Mouse (Mus musculus) left cerebral cortex, adult 11 months (tissue): ENCODE data around the gene Krtcap2.

Source experiments
- DNase-seq: peaks from one replicate; pipeline ENCODE4 v3.0.0; 2022; ENCODE audit warnings: low spot score

The Krtcap2 gene

DNA sequence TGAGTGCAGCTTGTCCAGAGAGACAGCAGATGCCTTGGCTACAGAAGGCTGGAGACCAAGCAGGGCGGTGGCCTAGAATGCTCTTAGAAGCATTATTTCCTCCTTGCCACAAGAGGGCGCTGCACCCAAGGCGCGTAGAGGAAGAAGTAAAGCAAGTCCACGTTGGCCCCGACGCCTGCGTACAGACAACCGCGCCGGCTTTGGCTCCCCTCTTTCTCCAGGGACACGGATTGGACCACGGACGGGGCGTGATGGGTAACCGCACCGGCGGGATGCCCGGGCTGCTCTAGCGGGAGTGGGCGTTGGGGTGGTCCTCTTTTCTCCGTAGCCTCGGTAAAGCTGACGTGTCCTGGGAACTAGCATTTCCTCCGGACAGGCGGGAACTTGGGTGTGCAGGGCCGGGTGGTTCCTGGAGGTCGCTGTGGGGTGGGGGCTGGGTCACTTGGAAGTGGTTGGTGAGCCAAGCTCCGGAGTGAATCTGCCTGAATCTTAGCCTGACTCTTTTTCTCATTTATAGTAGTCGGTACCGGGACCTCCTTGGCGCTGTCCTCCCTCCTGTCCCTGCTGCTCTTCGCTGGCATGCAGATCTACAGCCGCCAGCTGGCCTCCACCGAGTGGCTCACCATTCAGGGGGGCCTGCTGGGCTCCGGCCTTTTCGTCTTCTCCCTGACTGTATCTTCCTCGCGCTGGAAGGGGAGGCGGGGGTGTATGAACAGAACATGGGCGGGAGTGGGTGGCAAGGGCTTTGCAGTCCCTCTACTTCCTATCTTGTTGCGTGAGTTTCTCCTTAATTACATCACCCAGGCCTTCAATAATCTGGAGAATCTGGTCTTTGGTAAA, 715 bp downstream of the Krtcap2 start, which contains the start of gene Trim46:
TSS of gene Trim46 (minus strand) at position 49 of the 840 bp plus-strand sequence.
- DNase-seq, result peak; percentile 87

DNA sequence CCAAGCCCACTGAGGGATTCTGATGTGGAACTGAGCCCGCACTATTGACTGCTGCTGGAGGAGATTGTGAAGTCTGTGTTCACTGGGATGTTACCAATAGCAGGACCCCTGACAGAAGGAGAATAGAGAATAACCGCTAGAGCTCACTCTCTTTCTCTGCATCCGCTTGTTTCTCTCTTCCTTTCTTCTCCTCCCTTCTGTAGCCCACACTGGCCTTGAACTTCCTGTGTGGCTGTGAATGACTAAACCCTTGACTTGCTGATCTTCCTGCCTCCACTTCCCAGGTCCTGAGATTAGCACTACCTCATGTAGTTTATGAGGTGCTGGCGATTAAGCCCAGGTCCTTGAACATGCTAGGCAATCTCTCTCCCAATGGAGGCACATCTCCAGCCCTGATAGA, 1.7 kb downstream of the Krtcap2 start:
- DNase-seq, result no peak

DNA sequence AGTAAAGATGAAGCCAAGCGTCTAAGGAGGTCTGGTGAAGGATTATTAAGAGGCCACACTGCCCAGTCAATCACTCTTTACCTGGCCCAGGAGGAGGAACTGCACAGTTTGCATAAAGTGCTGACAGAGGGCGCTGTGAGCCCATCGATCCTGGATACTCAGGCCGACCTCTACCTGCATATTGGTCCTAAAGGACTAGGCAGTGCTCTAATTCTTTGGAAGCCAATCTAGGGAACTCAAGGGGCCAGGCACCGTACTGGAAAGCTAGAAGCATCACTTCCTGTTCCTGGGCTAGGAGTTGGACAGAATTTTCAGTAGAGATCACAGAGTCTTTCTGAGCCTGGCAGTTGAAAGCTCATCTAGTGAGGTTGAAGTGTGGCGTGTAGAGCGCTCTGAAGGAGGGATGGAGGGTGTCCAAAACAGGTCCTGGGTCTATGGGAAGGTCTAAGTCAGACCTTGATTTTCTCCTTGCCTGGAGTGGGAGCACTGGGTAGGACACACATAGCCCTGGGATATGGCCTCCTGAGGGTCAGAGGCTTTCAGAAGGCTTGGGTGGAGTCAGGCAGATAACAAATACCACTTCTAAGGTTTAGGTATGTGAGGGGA, 4.8 kb downstream of the Krtcap2 start:
- no peak for DNase-seq

DNA sequence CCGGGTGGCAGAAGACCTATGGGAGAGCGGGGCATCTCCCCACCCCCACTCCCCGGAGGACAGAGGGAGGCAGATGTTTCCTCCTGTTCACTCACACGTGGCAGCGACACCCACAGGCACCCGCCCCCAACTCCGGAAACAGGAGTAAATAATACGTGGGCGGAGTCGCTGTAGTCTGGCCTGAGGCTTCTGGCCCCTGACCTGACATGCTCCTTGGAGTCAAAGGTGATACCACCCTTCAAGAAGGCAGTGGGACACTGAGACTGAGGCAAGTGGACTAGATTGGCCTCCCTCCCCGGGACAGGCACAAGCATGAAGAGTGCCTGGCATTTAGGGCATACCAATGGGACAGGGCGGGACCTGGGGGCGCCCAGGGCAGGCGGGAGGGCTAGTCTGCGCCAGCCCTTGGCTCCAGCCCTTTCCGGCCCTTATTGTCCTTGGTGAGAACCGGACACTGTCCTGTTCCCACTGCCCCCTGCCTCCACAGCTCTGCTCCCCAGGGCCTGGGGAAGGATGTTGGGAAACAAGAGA, 5.7 kb downstream of the Krtcap2 start:
- no peak for DNase-seq

DNA sequence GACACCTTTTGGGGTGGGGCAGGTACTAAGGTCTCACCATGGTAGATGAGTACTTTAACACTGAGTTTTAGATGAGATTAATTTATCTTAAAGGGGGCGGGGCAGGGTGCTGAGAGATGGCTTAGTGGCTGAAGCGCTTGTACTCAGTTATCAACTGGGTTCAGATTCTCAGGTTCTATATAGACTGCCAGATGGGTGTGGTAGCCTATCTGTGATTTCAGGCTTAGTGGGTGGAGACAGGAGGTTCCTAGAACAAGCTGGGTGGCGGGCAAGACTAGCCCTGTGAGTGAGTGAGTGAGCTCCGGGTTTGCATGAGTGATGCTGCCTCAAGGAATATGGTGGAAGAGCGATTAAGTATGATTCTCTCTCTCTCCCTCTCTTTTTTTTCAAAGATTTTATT, 9.2 kb downstream of the Krtcap2 start:
- no peak for DNase-seq

DNA sequence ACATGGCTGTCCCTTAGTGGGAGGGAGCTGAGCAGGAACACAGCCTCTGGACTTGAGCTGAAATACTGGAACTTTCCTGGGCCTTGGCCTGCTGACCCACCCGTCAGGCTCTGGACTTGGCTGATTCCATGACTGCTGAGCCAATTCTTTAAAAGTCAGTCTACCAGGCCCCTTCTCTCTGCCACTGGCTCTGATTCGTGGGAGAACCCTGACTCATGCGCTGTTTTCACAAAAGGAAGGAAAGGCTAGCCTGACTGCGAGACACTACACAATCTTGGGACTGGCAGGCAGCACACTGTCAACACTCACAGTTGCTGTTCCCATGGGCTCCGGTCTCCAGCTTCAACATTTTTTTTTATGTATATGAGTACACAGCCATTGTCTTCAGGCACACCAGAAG, 10.4 kb downstream of the Krtcap2 start:
- DNase-seq, result no peak

DNA sequence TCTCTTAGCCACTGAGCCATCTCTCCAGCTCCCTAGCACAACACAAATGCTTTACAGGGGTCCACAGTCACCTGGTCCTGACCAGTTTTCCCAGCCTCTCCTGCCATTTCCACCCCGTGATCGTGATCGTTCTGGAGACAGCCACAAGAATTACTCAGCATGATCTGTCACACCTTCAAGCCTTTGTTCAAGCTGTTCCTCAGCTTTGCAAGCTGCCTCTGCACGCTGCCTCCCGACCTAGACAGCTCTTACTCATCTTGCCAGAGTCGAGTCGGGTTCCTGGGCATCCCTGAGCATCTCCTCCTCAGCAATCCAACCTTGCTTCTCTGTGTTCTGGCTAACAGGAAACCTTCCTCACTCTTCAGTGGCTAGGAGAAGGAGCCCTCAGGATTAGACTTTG, 13.3 kb downstream of the Krtcap2 start, which contains the start of gene Dpm3:
TSS of gene Dpm3 (plus strand) at position 283 of the 400 bp plus-strand sequence.
- no peak for DNase-seq

DNA sequence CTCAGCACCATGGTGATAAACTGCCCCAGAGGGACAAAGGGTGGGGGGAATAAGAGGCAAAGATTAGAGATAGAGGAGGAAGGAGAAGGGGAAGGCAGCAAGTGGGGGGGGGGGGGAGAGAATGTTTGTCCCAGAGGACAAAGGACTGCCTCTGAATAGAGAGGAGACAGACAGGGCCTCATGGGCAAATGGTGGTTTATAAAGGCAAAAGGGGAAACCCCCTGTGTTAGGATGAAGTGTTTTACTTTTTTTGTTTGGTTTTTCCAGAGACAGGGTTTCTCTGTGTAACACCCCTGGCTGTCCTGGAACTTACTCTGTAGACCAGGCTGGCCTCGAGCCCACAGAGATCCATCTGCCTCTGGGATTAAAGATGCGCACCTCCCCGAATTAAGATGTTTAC, 14.4 kb downstream of the Krtcap2 start:
- DNase-seq, result no peak

DNA sequence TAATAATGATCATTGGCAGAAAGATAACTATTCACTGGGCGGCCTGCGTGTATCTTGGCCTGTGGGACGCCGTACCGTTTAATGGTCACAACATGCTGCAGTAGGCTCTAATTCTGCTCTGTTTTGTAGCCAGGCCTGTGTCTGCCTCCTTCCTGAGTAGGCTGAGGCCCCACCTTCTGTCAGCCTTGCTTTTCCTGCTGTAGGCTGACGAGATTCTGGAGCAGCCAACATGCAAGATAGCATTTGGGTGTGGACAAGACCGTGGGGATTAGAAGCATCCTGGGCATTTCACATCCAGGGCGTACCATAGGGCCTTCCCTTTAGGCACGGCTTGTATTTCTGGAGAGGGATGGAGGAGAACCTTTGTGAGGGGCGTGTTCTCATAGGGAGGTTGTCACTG, 16.7 kb downstream of the Krtcap2 start:
- no peak for DNase-seq

DNA sequence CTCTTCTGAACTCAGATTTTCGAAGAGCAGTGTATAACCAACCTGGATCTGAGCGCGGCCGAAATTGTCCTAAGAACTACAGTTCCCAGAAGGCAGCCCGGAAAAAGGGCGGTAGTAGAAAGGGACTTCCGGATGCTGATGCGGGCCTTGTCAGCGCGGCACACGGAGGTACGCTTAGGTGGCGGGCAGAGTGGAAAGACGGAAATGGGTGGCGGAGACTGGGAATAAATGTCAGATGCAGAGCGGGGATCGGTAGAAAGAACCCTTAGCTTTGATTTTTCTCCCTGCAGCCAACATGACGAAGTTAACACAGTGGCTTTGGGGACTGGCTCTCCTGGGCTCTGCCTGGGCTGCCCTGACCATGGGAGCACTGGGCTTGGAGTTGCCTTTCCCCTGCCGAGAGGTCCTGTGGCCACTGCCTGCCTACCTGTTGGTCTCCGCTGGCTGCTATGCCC, 20.7 kb downstream of the Krtcap2 start:
- DNase-seq, result no peak

DNA sequence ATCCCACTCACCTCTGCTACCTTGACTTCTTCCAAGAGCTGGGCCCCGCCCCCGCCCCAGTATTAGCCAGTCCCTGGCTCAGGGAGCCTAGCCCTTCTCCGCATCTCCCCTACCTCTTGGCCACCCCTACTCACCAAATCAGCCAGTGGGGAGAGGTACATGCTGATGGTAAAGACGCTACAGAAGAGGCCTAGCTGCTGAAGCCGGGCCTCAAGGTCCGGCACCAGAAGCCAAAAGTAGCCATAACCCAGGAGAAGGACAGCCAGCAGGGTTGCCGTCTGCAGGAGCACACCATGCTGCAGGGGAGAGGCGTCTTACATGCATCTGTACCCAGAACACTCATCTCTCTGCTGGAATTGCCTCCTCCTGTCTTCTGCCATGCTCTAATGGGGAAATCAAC, 23.1 kb downstream of the Krtcap2 start:
- no peak for DNase-seq

DNA sequence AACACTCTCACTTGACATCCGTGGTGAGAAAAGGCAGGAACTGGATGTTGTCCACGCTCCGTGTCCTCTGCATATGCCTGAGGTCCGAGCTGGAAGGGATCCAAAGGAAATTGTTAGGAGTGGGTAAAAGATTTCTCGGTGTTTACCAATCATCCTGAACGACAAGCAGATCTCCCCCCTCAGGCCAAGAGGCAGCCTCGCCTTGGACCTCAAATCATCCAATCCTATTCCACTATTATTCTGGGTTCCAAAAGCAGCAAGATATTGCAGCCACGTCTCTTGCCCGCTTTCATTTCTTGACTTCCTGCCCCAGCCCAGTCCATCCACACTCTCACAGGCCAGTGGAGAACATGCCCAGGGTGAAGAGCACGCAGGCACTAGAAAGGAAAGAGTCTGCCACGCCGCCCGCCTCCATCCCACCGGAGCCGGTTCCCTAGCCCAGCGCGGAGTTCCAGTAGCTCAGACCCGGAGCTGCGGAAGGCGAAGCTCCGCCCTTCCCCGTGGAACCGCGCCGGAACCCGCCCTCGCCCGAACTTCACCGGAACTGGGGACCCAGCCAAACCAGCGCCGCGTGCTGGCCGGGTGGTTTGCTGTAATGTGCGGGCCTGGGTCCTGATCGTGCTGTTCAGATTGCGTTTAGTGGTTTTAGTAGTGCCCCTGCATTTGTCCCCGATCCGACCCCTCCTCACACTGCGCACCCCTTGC, 24.4 kb downstream of the Krtcap2 start, which contains the start of gene Slc50a1:
TSS of gene Slc50a1 (minus strand) at position 520 of the 705 bp plus-strand sequence.
- no peak for DNase-seq

DNA sequence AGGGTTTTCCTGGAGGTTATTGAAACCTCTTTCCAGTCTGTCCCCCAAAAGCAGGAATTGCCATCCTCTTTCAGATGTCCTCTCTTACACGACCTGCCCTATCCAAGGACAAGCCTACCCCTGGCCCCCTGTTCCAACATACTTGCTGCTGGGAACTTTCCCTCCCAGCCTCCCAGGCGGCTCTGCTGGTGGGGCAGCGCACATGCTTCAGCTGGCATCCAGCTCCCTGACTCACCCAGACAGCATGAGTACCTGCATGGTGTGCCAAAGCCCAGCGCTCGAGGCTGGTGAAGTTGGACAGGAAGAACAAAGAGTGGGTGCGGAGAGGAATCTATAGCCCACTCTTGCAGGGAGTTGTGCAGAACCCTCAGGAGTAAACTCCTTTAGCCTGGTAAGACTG, 25.1 kb downstream of the Krtcap2 start:
- no peak for DNase-seq

DNA sequence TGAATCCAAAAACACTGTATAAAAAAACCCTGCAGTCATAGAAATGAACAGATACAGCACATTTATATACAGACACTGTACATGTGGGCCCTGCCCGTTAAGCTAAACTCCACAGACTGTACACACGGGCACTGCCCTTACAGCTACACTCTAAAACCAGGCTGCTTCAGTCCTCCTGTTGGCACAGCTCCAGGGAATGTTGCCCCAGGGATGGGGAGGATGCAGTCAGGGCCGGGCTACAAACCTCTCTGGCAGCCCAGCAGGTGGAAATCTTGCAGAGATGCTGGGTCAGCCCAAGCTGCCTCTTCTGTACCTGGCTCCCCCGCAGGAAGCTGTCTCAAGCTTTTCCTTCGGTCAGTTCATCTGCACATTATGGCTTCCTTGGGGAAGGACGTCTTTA, 26.0 kb downstream of the Krtcap2 start:
- DNase-seq, result no peak

DNA sequence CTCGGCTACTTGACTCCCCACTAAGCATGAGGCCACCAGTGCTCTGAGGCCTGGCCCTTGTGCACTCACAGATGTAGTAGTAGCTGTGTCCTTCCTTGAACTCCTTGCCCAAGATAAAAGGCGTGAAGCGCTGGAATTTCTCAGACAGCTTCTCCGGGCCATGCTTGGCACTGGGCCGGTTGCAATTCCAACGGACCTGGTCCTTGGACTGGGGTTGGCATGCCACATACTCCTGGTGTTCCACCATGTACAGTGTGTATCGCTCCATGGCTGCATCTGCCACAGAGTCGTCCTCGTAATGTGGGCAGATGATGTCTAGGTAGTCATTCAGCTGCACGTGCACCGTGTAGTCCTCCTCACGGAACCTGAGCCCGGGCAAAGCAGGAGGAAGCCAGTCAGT, 30.3 kb downstream of the Krtcap2 start:
- DNase-seq, result no peak

DNA sequence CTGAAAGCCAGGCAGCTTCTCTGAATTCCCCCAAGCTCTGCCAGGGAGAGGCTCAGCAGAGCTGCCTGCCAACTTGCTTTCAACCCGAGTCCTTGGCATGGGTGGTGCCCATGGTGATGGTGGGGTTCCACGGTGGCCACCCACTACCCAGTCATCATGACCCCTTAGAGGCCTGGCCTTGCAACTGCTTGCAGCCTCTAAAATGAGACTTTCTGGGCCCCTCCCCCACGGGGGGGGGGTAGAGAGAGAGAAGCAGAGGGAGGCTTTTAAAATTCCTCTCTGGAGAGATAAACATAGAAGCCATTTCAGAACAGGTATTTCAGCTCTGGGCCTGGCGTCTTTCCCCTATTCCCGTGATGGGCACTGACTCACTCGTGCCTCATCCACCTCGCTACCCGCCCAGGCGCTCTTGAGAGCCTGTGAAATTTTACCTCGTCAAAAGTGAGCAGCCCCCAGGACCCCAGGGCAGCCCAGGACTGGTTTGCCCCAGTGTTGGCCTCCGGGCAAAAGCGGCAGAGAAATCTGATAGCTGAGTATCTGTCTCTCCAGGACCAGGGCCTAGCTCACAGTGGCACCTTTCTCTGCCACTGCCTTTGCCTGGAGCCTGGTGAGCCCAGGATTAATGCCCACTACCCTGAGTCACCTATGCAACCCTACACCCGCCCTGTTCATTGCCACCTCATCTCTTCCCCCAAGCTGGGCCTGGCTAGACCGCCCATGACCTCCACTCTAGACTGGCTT, 31.7 kb downstream of the Krtcap2 start:
- no peak for DNase-seq

DNA sequence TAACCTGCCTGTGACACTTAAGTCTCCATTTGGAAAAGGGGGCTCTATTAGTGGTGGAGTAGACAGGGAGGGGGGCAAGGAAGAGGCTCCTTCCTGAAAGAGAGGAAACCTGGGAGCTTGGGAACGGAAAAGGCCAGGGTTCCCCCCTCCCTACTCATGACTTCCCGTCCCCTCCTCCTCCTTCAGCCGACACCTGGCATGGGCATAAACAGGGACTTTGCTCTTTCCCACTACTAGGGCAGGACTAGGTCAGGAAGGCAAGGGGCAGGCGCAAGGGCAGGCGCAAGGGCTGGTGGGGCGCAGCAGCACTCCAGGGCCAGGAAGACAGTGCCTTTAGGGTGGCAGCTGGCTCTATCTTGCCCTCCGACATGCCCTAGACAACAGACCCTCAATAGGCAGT, 32.3 kb downstream of the Krtcap2 start:
- no peak for DNase-seq

DNA sequence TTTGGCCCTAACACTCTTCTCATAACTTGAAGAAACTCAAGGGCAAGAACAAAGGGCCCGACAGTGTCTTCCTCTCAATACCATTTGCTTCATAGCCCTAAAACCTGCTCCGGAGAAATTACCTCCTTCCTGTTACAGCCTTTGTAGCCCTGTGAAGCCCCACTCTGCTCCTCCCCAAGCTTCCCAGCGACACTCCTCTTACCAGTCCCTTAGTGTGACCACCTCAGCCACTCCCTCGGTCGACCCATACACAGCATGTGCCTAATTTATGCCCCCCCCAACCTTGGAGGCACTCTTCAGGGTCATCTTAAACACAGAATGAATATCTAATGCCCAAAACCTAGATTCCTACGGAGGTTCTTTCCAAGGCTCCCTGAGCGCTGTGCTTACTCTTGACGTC, 32.9 kb downstream of the Krtcap2 start:
- no peak for DNase-seq

DNA sequence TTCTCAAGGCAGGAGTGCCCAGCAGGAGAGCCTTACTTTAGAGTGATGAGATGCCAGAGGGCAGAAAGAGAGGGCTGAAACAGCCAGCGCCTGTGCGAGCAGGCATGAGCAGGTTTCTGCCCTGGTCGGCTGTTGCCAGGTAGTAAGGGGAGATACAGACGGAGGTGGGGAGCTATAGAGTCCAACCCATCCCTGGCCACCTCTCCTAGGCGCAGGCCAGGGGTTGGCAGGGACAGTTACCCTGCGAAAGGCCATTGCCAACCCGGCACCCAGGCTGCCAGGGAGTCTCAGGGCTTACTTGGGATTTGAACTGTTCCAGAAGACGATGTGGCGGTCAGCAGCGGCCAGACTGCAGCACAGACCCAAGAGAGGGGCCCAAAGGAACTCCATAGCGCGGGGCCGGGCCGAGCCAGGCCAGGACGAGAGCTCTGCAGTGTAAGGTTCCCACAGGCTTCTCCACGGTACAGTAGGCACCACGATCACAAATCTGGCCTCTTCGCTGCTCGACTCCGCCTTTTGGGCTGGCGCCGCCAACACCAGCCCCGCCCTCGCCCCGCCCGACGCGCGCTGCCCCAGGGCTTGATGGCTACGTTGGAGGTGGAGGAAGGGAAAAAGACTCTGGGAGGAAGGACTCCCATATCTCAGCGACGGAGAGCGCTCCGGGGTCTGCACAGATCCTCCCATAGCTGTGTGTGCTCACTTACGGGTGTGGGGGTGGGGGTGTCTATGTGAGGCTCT, 33.6 kb downstream of the Krtcap2 start:
- DNase-seq, result no peak

DNA sequence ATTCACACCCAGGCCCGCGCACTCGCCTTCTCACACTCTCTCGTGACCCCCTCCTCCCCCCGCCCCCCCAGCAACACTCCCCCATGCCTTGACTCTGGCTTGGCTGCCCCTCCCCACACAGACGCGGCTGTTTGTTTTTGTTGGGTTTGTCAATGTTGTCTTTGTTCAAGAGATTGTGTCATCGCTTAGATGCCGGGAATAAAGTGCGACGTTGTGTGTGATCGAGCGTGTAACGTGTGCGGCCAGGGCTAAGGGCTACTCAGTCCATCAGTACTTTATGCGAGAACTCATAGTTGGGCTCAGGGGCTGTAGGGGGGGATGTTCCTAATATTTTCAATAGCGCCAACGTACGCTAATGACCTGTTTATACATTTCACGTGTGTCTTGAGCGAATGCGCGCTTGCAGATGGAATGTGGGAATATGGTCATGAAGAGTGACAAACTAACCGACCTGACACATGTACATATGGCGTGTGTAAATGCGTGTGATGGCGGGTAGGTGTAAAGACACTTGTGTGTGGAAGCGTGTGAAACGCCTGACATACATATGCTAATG, 34.4 kb downstream of the Krtcap2 start:
- DNase-seq, result no peak
